Mouse (Mus musculus): ENCODE measurements around the gene Ubl5. TPM values are rescaled to one million over a fixed set of nuclear protein-coding genes. Genes with fewer than 3 reads are reported as not detected.

Ubl5 gene
- 16.2 and 18.3 TPM in 2 replicates for polyA plus RNA-seq (2012)

GRCm38 (mm10) chr9:20642101-20642895 is at the start of gene Ubl5:
Gene Ubl5, plus strand, starts transcription at chr9:20642878.

GRCm38 (mm10) chr9:20644360-20645081 is 1.8 kb downstream of the Ubl5 start, which contains the start of gene Fbxl12:
Gene Fbxl12, minus strand, starts transcription at chr9:20644767.

GRCm38 (mm10) chr9:20651602-20652259 is 9.1 kb downstream of the Ubl5 start, which contains the start of gene Pin1:
Gene Pin1, plus strand, starts transcription at chr9:20652095.

Other genes starting within 250 kb of the Ubl5 start
- gene Zfp26, start 182.7 kb upstream of the Ubl5 start, polyA plus RNA-seq (2012): 0.33 and 0.42 TPM in 2 replicates
- gene Zfp426, start 150.1 kb upstream of the Ubl5 start, polyA plus RNA-seq (2012): 3.0 and 3.4 TPM in 2 replicates
- 0.46 and 1.1 TPM in 2 replicates for gene Zfp266, start 121.5 kb upstream of the Ubl5 start, polyA plus RNA-seq (2012)
- 4.1 and 4.6 TPM in 2 replicates for gene Zfp846, start 61.6 kb upstream of the Ubl5 start, polyA plus RNA-seq (2012)
- 25.0 and 30.8 TPM in 2 replicates for gene Fbxl12, start 1.9 kb downstream of the Ubl5 start, polyA plus RNA-seq (2012)
- 23.0 and 26.3 TPM in 2 replicates for gene Pin1, start 9.2 kb downstream of the Ubl5 start, polyA plus RNA-seq (2012)
- 0.13 TPM in 2 replicates for gene Olfm2, start 103.5 kb downstream of the Ubl5 start, polyA plus RNA-seq (2012)
- 0.70 and 2.1 TPM in 2 replicates for gene Col5a3, start 172.2 kb downstream of the Ubl5 start, polyA plus RNA-seq (2012)
- gene Rdh8, start 175.6 kb downstream of the Ubl5 start, polyA plus RNA-seq (2012): not detected in 2 replicates
- gene A230050P20Rik, start 225.8 kb downstream of the Ubl5 start, polyA plus RNA-seq (2012): 124 and 174 TPM in 2 replicates
- gene Angptl6, start 236.8 kb downstream of the Ubl5 start, polyA plus RNA-seq (2012): 2.7 and 4.1 TPM in 2 replicates
- gene Ppan, start 245.3 kb downstream of the Ubl5 start, polyA plus RNA-seq (2012): 281 and 400 TPM in 2 replicates

All from megakaryocyte-erythroid progenitor cell, adult 5 weeks (primary cell).